Mouse (Mus musculus): ENCODE measurements around the gene AI464131.

GRCm38 (mm10) chr4:41497046-41497445, 5.8 kb downstream of the AI464131 start:
- TF ChIP-seq POLR2A (IDR thresholded peaks at IDR 0.05; ENCODE audit: borderline replicate concordance, control insufficient read depth, low read depth, low read length) = no peak
- TF ChIP-seq CTCF (IDR thresholded peaks at IDR 0.05; ENCODE audit: control insufficient read depth, insufficient read depth, low read length) = no peak
